Mouse (Mus musculus): ENCODE measurements around the gene Klf3. TPM values are rescaled to one million over a fixed set of nuclear protein-coding genes. Genes with fewer than 3 reads are reported as not detected.

Gene Klf3
- total and polyA plus RNA-seq, 2 experiments = 17.8 to 35.7 TPM

- Histone ChIP-seq H3K4me3 (ENCODE audit: insufficient read depth, low read depth, low read length) (no peak overlapping the region), H3K9ac (ENCODE audit: low read depth, low read length) (no peak overlapping the region), H3K36me3 (ENCODE audit: control insufficient read depth, insufficient read depth, low read length) (no peaks in the 10 kb centered on the region), H3K79me2 (ENCODE audit: control insufficient read depth, insufficient read depth, low read length) (no peaks in the 10 kb centered on the region), H3K27me3 (ENCODE audit: control insufficient read depth, insufficient read depth, low read length) (no peaks in the 10 kb centered on the region), H3K27ac (replicated peaks; ENCODE audit: insufficient read depth, low read depth, low read length) (no peak overlapping the region), H3K4me1 (ENCODE audit: control insufficient read depth, insufficient read depth, low read length) (no peaks in the 10 kb centered on the region; the same call in 1 of the 2 replicates)
- 89% methylated on average over 5 of the region's 5 CpGs for WGBS
- no peak for TF ChIP-seq POLR2A (IDR thresholded peaks at IDR 0.05; ENCODE audit: extremely low read depth, insufficient read depth, low read length)
- TF ChIP-seq CTCF (IDR thresholded peaks at IDR 0.05; ENCODE audit: low read depth, low read length) = no peak
- DNase-seq (ENCODE audit: extremely low read depth, low read depth, low spot score) = no peak
Observed at GRCm38 (mm10) chr5:64853421-64853820, 50.2 kb downstream of the Klf3 start.

GRCm38 (mm10) chr5:64855199-64855598 lies 52.0 kb downstream of the Klf3 start:
- no peaks in the 10 kb centered on the region for H3K27me3 ChIP-seq (ENCODE audit: control insufficient read depth, insufficient read depth, low read length)
- no peak for TF ChIP-seq CTCF (IDR thresholded peaks at IDR 0.05; ENCODE audit: low read depth, low read length)
- TF ChIP-seq POLR2A (IDR thresholded peaks at IDR 0.05; ENCODE audit: extremely low read depth, insufficient read depth, low read length) = no peak
- H3K4me3 ChIP-seq (ENCODE audit: insufficient read depth, low read depth, low read length) = no peak overlapping the region
- H3K9ac ChIP-seq (ENCODE audit: low read depth, low read length) = no peak overlapping the region
- no peaks in the 10 kb centered on the region; the same call in 1 of the 2 replicates for H3K4me1 ChIP-seq (ENCODE audit: control insufficient read depth, insufficient read depth, low read length)
- H3K79me2 ChIP-seq (ENCODE audit: control insufficient read depth, insufficient read depth, low read length) = no peaks in the 10 kb centered on the region
- H3K27ac ChIP-seq (replicated peaks; ENCODE audit: insufficient read depth, low read depth, low read length) = no peak overlapping the region
- no peaks in the 10 kb centered on the region for H3K36me3 ChIP-seq (ENCODE audit: control insufficient read depth, insufficient read depth, low read length)
- no peak for DNase-seq (ENCODE audit: extremely low read depth, low read depth, low spot score)

DNA sequence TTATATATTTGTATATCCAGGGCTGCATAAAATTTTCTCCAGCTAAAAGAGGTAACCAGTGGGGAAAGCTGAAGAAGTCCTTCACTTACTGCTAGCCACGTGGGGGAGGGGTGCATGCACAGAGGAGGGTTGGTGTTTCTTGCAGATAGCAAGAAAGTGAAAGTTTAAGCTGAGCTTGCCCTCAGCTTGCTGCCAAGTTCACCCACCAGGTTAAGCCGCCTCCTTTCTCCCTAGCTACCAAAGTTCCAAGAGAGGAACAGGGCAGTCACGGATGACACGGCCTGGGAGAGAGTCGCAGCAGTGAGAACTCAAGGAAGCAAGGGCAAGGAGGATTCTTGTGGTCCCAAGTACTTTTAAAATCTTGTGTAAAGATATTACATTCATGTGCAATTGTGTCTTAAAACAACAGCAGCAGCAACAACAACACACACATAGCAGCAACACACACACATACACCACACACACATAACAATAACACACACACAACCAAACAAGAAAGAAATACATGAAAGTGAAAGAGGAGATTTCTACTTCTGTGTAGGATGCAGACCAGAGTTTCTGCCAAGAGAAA lies 57.8 kb downstream of the Klf3 start:
- Histone ChIP-seq H3K4me3 (ENCODE audit: insufficient read depth, low read depth, low read length) (no peak overlapping the region), H3K9ac (ENCODE audit: low read depth, low read length) (no peak overlapping the region), H3K27me3 (ENCODE audit: control insufficient read depth, insufficient read depth, low read length) (no peaks in the 10 kb centered on the region), H3K4me1 (ENCODE audit: control insufficient read depth, insufficient read depth, low read length) (peaks cover 13% of the 10 kb centered on the region), H3K27ac (replicated peaks; ENCODE audit: insufficient read depth, low read depth, low read length) (peak overlapping the region; percentile 85), H3K36me3 (ENCODE audit: control insufficient read depth, insufficient read depth, low read length) (no peaks in the 10 kb centered on the region), H3K79me2 (ENCODE audit: control insufficient read depth, insufficient read depth, low read length) (no peaks in the 10 kb centered on the region)
- no peak for TF ChIP-seq POLR2A (IDR thresholded peaks at IDR 0.05; ENCODE audit: extremely low read depth, insufficient read depth, low read length)
- no peak for TF ChIP-seq CTCF (IDR thresholded peaks at IDR 0.05; ENCODE audit: low read depth, low read length)
- 23% methylated on average over 5 of the region's 5 CpGs for WGBS
- no peak for DNase-seq (ENCODE audit: extremely low read depth, low read depth, low spot score)

DNA sequence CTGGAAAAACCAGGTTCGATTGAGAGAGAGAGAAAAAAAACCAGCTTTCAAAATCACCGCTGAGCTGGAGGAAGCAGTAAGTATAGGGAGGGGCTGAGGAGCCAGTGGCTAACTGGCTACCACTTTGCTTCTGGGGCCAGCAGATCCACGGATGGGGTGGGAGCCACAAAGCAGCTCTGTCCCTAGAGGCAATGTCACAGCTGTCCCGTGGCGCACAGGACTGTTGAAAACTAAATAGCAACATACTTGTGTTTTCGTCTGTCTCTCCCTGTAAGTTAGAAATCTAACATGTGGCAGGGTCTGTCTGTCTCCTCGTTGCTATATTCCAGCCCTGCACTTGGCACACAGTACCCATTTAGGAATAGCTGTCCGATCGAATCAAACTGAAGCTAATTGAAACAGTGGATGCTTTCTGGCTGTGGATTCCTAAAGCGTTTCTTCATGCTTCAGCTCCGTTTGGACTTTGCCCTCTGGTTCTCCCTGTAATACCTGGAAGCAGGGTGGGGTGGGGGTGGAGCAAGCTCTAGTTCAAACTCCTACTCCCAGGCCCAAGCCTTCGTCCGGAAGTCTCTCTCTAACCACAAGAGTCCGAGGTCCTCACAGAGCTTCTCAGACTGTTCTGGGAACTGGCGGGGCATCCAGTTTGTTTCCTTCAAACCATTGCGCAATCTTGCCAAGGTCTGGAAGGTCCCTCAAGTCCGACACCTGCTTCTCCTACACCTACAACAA lies 58.4 kb downstream of the Klf3 start:
- Histone ChIP-seq H3K27ac (replicated peaks; ENCODE audit: insufficient read depth, low read depth, low read length) (peak overlapping the region; percentile 85), H3K27me3 (ENCODE audit: control insufficient read depth, insufficient read depth, low read length) (no peaks in the 10 kb centered on the region), H3K79me2 (ENCODE audit: control insufficient read depth, insufficient read depth, low read length) (no peaks in the 10 kb centered on the region), H3K9ac (ENCODE audit: low read depth, low read length) (peak overlapping the region; percentile 76), H3K4me3 (ENCODE audit: insufficient read depth, low read depth, low read length) (peak overlapping the region; percentile 41), H3K36me3 (ENCODE audit: control insufficient read depth, insufficient read depth, low read length) (no peaks in the 10 kb centered on the region), H3K4me1 (ENCODE audit: control insufficient read depth, insufficient read depth, low read length) (peaks cover 13% of the 10 kb centered on the region)
- peak; percentile 90 for DNase-seq (ENCODE audit: extremely low read depth, low read depth, low spot score)
- 16% methylated on average over 17 of the region's 17 CpGs for WGBS
- no peak for TF ChIP-seq CTCF (IDR thresholded peaks at IDR 0.05; ENCODE audit: low read depth, low read length)
- TF ChIP-seq POLR2A (IDR thresholded peaks at IDR 0.05; ENCODE audit: extremely low read depth, insufficient read depth, low read length) = no peak

DNA sequence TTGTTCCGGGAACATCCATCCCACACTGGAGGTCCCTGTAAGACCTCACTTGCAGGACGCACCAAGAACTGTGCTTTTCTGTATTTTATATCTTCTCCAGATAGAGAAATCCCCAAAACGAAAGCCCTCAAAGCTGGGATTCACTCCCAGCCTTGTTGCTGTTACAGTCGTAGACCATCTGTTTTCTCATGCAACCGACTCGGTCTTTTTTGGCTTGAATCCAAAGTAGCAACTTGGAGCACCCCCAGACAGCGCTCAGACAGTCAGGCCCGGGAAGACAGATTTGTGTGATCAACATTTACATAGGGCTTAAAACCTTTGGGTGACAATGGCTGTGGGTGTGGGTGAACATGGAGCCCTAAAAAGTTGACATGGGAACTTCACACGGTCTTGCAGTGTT lies 59.1 kb downstream of the Klf3 start:
- WGBS = 74% methylated on average over 9 of the region's 9 CpGs
- Histone ChIP-seq H3K9ac (ENCODE audit: low read depth, low read length) (no peak overlapping the region), H3K4me3 (ENCODE audit: insufficient read depth, low read depth, low read length) (no peak overlapping the region)

DNA sequence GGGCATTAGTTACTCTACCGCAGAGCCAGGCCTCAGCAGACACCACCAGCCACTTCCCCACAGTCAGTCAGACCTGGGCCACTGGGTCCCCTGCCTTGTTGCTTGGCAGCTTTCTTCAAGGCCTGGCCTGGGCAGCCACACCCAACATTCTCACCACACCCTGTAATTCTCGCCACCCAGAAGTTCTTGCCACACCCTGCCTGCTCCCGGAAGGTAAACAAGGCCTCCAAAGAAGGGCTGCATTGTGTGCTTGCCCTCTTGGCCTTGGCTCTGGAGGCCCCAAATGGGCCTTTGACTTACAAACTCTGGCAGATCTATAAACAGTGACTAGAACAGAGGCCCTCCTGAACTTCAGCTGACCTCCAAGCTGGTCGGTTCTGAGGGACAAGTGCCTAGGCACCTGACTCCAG lies 61.5 kb downstream of the Klf3 start:
- Histone ChIP-seq H3K4me3 (ENCODE audit: insufficient read depth, low read depth, low read length) (no peak overlapping the region), H3K79me2 (ENCODE audit: control insufficient read depth, insufficient read depth, low read length) (no peaks in the 10 kb centered on the region), H3K36me3 (ENCODE audit: control insufficient read depth, insufficient read depth, low read length) (no peaks in the 10 kb centered on the region), H3K9ac (ENCODE audit: low read depth, low read length) (no peak overlapping the region), H3K27ac (replicated peaks; ENCODE audit: insufficient read depth, low read depth, low read length) (0 out of 2 replicates have a peak overlapping the region, but pooled peaks have one; percentile 2), H3K27me3 (ENCODE audit: control insufficient read depth, insufficient read depth, low read length) (no peaks in the 10 kb centered on the region), H3K4me1 (ENCODE audit: control insufficient read depth, insufficient read depth, low read length) (peaks cover 13% of the 10 kb centered on the region)
- no peak for TF ChIP-seq CTCF (IDR thresholded peaks at IDR 0.05; ENCODE audit: low read depth, low read length)
- no peak for TF ChIP-seq POLR2A (IDR thresholded peaks at IDR 0.05; ENCODE audit: extremely low read depth, insufficient read depth, low read length)
- WGBS = 31% methylated on average over 4 of the region's 4 CpGs
- DNase-seq (ENCODE audit: extremely low read depth, low read depth, low spot score) = peak; percentile 69

More for the DNA sequence above, 59.1 kb downstream of the Klf3 start:
- no peaks in the 10 kb centered on the region for H3K36me3 ChIP-seq (ENCODE audit: control insufficient read depth, insufficient read depth, low read length)
- peaks cover 13% of the 10 kb centered on the region for H3K4me1 ChIP-seq (ENCODE audit: control insufficient read depth, insufficient read depth, low read length)
- peak overlapping the region; percentile 83 for H3K27ac ChIP-seq (replicated peaks; ENCODE audit: insufficient read depth, low read depth, low read length)
- DNase-seq (ENCODE audit: extremely low read depth, low read depth, low spot score) = no peak
- H3K79me2 ChIP-seq (ENCODE audit: control insufficient read depth, insufficient read depth, low read length) = no peaks in the 10 kb centered on the region
- H3K27me3 ChIP-seq (ENCODE audit: control insufficient read depth, insufficient read depth, low read length) = no peaks in the 10 kb centered on the region
- TF ChIP-seq POLR2A (IDR thresholded peaks at IDR 0.05; ENCODE audit: extremely low read depth, insufficient read depth, low read length) (no peak), CTCF (IDR thresholded peaks at IDR 0.05; ENCODE audit: low read depth, low read length) (no peak)
